Mouse (Mus musculus): Measurements from ENCODE around the gene Ryr3.

Gene Ryr3

GRCm38 (mm10) chr2:113216746-113217461 is at the start of gene Ryr3:
Gene Ryr3, minus strand, starts transcription at chr2:113217096.
- in situ Hi-C loops (cut with MboI; ENCODE audit: low sequenced_read_pairs), result no loop called here

- in situ Hi-C loops (cut with MboI; ENCODE audit: low sequenced_read_pairs), result no loop called here
Observed at GRCm38 (mm10) chr2:113238871-113239270, 22.0 kb upstream of the Ryr3 start.

GRCm38 (mm10) chr2:113236993-113237392 is 20.1 kb upstream of the Ryr3 start:
- in situ Hi-C loops (cut with MboI; ENCODE audit: low sequenced_read_pairs), result no loop called here

GRCm38 (mm10) chr2:113234559-113234958 is 17.7 kb upstream of the Ryr3 start:
- in situ Hi-C loops (cut with MboI; ENCODE audit: low sequenced_read_pairs), result no loop called here

- in situ Hi-C loops (cut with MboI; ENCODE audit: low sequenced_read_pairs), result no loop called here
Observed at GRCm38 (mm10) chr2:113233356-113233755, 16.5 kb upstream of the Ryr3 start.

- in situ Hi-C loops (cut with MboI; ENCODE audit: low sequenced_read_pairs), result no loop called here
Observed at GRCm38 (mm10) chr2:113216105-113216745, 671 bp downstream of the Ryr3 start.

- in situ Hi-C loops (cut with MboI; ENCODE audit: low sequenced_read_pairs), result no loop called here
Observed at GRCm38 (mm10) chr2:113210023-113210422, 6.9 kb downstream of the Ryr3 start.

GRCm38 (mm10) chr2:113209263-113209662 is 7.6 kb downstream of the Ryr3 start:
- in situ Hi-C loops (cut with MboI; ENCODE audit: low sequenced_read_pairs), result no loop called here

- in situ Hi-C loops (cut with MboI; ENCODE audit: low sequenced_read_pairs), result no loop called here
Observed at GRCm38 (mm10) chr2:113202857-113203256, 14.0 kb downstream of the Ryr3 start.

- in situ Hi-C loops (cut with MboI; ENCODE audit: low sequenced_read_pairs), result no loop called here
Observed at GRCm38 (mm10) chr2:113199030-113199679, 17.7 kb downstream of the Ryr3 start.

- in situ Hi-C loops (cut with MboI; ENCODE audit: low sequenced_read_pairs), result no loop called here
Observed at GRCm38 (mm10) chr2:113187158-113187557, 29.7 kb downstream of the Ryr3 start.

GRCm38 (mm10) chr2:113181701-113182100 is 35.2 kb downstream of the Ryr3 start:
- in situ Hi-C loops (cut with MboI; ENCODE audit: low sequenced_read_pairs), result no loop called here

- in situ Hi-C loops (cut with MboI; ENCODE audit: low sequenced_read_pairs), result no loop called here
Observed at GRCm38 (mm10) chr2:113178047-113178446, 38.8 kb downstream of the Ryr3 start.

GRCm38 (mm10) chr2:113176337-113176736 is 40.6 kb downstream of the Ryr3 start:
- in situ Hi-C loops (cut with MboI; ENCODE audit: low sequenced_read_pairs), result no loop called here

- in situ Hi-C loops (cut with MboI; ENCODE audit: low sequenced_read_pairs), result no loop called here
Observed at GRCm38 (mm10) chr2:113168096-113168495, 48.8 kb downstream of the Ryr3 start.

- in situ Hi-C loops (cut with MboI; ENCODE audit: low sequenced_read_pairs), result no loop called here
Observed at GRCm38 (mm10) chr2:113161494-113161893, 55.4 kb downstream of the Ryr3 start.

- in situ Hi-C loops (cut with MboI; ENCODE audit: low sequenced_read_pairs), result no loop called here
Observed at GRCm38 (mm10) chr2:113137766-113138165, 79.1 kb downstream of the Ryr3 start.

- in situ Hi-C loops (cut with MboI; ENCODE audit: low sequenced_read_pairs), result no loop called here
Observed at GRCm38 (mm10) chr2:113123476-113123875, 93.4 kb downstream of the Ryr3 start.

- in situ Hi-C loops (cut with MboI; ENCODE audit: low sequenced_read_pairs), result no loop called here
Observed at GRCm38 (mm10) chr2:113119080-113119479, 97.8 kb downstream of the Ryr3 start.

- in situ Hi-C loops (cut with MboI; ENCODE audit: low sequenced_read_pairs), result no loop called here
Observed at GRCm38 (mm10) chr2:113116788-113117187, 100.1 kb downstream of the Ryr3 start.

GRCm38 (mm10) chr2:113115897-113116283 is 101.0 kb downstream of the Ryr3 start:
- in situ Hi-C loops (cut with MboI; ENCODE audit: low sequenced_read_pairs), result no loop called here
